Mouse (Mus musculus): ENCODE measurements around the gene Gls. TPM values are rescaled to one million over a fixed set of nuclear protein-coding genes. Genes with fewer than 3 reads are reported as not detected.
A peak's percentile ranks its signal among the peaks of the same experiment; 100 is the strongest.

The Gls gene
- total and polyA plus RNA-seq, 2 experiments from 2014 or later = 13.7 to 83.4 TPM

DNA sequence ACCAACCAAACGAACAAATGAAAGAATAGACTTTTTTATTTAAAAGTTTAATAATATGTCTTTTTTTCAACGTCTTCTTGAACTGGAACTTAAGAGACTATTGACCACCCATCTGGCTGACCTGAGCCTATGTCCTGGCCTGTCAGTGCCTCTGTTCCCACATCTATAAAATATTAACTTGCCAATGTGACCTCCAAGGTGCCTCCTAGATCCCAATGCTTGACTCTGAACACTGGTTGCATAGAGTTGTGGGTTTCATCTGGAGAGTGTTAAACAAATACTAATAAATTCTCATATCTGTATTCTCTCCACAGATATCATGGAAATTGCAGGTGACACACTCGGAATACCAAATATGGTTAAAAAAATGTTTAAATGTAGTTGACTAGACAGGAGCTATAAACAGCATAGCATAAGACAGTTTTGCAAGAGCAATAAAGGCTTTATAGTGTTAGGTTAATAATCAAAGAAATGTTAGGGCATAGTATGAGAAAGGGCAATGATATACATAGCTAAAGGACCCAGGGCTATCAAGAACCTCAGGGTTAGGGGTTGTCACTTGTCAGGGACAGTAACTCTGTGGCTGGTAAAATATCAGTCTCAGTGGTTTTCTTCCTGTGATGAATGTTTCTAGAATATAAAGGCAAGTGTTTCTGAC, 16.0 kb upstream of the Gls start:
- ATAC-seq (ENCODE audit: insufficient read depth, low read depth) (no peak), DNase-seq (ENCODE audit: low spot score) (no peak)
- TF ChIP-seq EP300 (IDR thresholded peaks at IDR 0.05; ENCODE audit: low read depth) = no peak
- TF ChIP-seq CTCF (IDR thresholded peaks at IDR 0.05; ENCODE audit: low read depth) = no peak
- H3K4me1 ChIP-seq (ENCODE audit: control insufficient read depth, insufficient read depth) = no peaks in the 10 kb centered on the region
- no peaks in the 10 kb centered on the region for H3K9me3 ChIP-seq (replicated peaks; ENCODE audit: control insufficient read depth, low read length)
- no peak overlapping the region for H3K9ac ChIP-seq (replicated peaks; ENCODE audit: low read depth, low read length)
- H3K4me2 ChIP-seq (ENCODE audit: low read depth, low read length) = no peak overlapping the region
- no peaks in the 10 kb centered on the region for H3K27me3 ChIP-seq (ENCODE audit: control insufficient read depth, insufficient read depth, low read length)
- H3K27ac ChIP-seq (ENCODE audit: low read depth) = no peak overlapping the region
- H3K36me3 ChIP-seq (replicated peaks; ENCODE audit: control insufficient read depth, insufficient read depth, low read length) = no peaks in the 10 kb centered on the region
- H3K4me3 ChIP-seq (ENCODE audit: low read depth, low read length) = no peak overlapping the region
- 85% methylated on average over 3 of the region's 3 CpGs for WGBS

DNA sequence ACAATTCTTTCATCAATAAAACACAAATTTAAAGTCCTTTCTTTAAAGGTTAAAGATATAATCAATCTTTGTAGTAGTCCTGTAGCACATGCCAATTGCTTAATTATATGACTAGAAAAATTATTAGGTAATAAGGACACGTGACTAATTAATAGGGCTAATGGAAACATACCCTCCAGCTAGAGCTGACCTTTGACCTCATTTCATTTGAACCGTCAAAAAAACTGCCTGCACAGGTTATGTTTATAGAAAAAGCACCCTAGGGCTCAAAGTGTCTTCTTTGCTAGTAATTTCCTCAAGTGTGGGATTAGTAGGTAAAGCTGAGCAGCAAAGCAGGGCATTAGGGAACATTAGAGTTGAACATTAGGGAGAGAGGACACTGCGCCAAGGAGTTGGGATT, 9.2 kb upstream of the Gls start:
- H3K9ac ChIP-seq (replicated peaks; ENCODE audit: low read depth, low read length) = no peak overlapping the region
- DNase-seq (ENCODE audit: low spot score) (no peak), ATAC-seq (ENCODE audit: insufficient read depth, low read depth) (no peak)
- no peaks in the 10 kb centered on the region for H3K27me3 ChIP-seq (ENCODE audit: control insufficient read depth, insufficient read depth, low read length)
- no peak overlapping the region for H3K4me2 ChIP-seq (ENCODE audit: low read depth, low read length)
- no peak overlapping the region for H3K27ac ChIP-seq (ENCODE audit: low read depth)
- H3K9me3 ChIP-seq (replicated peaks; ENCODE audit: control insufficient read depth, low read length) = no peaks in the 10 kb centered on the region
- H3K4me3 ChIP-seq (ENCODE audit: low read depth, low read length) = no peak overlapping the region
- no peak for TF ChIP-seq CTCF (IDR thresholded peaks at IDR 0.05; ENCODE audit: low read depth)
- H3K4me1 ChIP-seq (ENCODE audit: control insufficient read depth, insufficient read depth) = no peaks in the 10 kb centered on the region
- H3K36me3 ChIP-seq (replicated peaks; ENCODE audit: control insufficient read depth, insufficient read depth, low read length) = no peaks in the 10 kb centered on the region
- 74% methylated on average over 3 of the region's 3 CpGs for WGBS

- Histone ChIP-seq H3K4me3 (ENCODE audit: low read depth, low read length) (peak overlapping the region; percentile 81), H3K4me2 (ENCODE audit: low read depth, low read length) (peak overlapping the region; percentile 78), H3K36me3 (replicated peaks; ENCODE audit: control insufficient read depth, insufficient read depth, low read length) (no peaks in the 10 kb centered on the region), H3K27me3 (ENCODE audit: control insufficient read depth, insufficient read depth, low read length) (no peaks in the 10 kb centered on the region), H3K27ac (ENCODE audit: low read depth) (peak overlapping the region; percentile 96), H3K9me3 (replicated peaks; ENCODE audit: control insufficient read depth, low read length) (no peaks in the 10 kb centered on the region), H3K4me1 (ENCODE audit: control insufficient read depth, insufficient read depth) (peaks cover 20% of the 10 kb centered on the region), H3K9ac (replicated peaks; ENCODE audit: low read depth, low read length) (peak overlapping the region; percentile 85)
- no peak for DNase-seq (ENCODE audit: low spot score)
- WGBS = under 1% methylated on average over 40 of the region's 57 CpGs
- peak; percentile 59 for ATAC-seq (ENCODE audit: insufficient read depth, low read depth)
- no peak for TF ChIP-seq CTCF (IDR thresholded peaks at IDR 0.05; ENCODE audit: low read depth)
- TF ChIP-seq EP300 (IDR thresholded peaks at IDR 0.05; ENCODE audit: low read depth) = no peak
Measured at GRCm38 (mm10) chr1:52232766-52233140, 279 bp downstream of the Gls start.

GRCm38 (mm10) chr1:52231939-52232765, 880 bp downstream of the Gls start:
- ATAC-seq (ENCODE audit: insufficient read depth, low read depth) (peak; percentile 21), DNase-seq (ENCODE audit: low spot score) (peak; percentile 56)
- H3K4me1 ChIP-seq (ENCODE audit: control insufficient read depth, insufficient read depth) = peaks cover 20% of the 10 kb centered on the region
- H3K9me3 ChIP-seq (replicated peaks; ENCODE audit: control insufficient read depth, low read length) = no peaks in the 10 kb centered on the region
- H3K36me3 ChIP-seq (replicated peaks; ENCODE audit: control insufficient read depth, insufficient read depth, low read length) = no peaks in the 10 kb centered on the region
- peak overlapping the region; percentile 85 for H3K9ac ChIP-seq (replicated peaks; ENCODE audit: low read depth, low read length)
- H3K27ac ChIP-seq (ENCODE audit: low read depth) = peak overlapping the region; percentile 96
- H3K4me3 ChIP-seq (ENCODE audit: low read depth, low read length) = peak overlapping the region; percentile 81
- TF ChIP-seq CTCF (IDR thresholded peaks at IDR 0.05; ENCODE audit: low read depth) = no peak
- no peak for TF ChIP-seq EP300 (IDR thresholded peaks at IDR 0.05; ENCODE audit: low read depth)
- peak overlapping the region; percentile 78 for H3K4me2 ChIP-seq (ENCODE audit: low read depth, low read length)
- no peaks in the 10 kb centered on the region for H3K27me3 ChIP-seq (ENCODE audit: control insufficient read depth, insufficient read depth, low read length)
- under 1% methylated on average over 63 of the region's 69 CpGs for WGBS

GRCm38 (mm10) chr1:52230404-52230803, 2.6 kb downstream of the Gls start:
- no peak overlapping the region for H3K27ac ChIP-seq (ENCODE audit: low read depth)
- H3K4me1 ChIP-seq (ENCODE audit: control insufficient read depth, insufficient read depth) = peaks cover 20% of the 10 kb centered on the region
- DNase-seq (ENCODE audit: low spot score) (no peak), ATAC-seq (ENCODE audit: insufficient read depth, low read depth) (no peak)
- H3K9me3 ChIP-seq (replicated peaks; ENCODE audit: control insufficient read depth, low read length) = no peaks in the 10 kb centered on the region
- no peaks in the 10 kb centered on the region for H3K27me3 ChIP-seq (ENCODE audit: control insufficient read depth, insufficient read depth, low read length)
- H3K9ac ChIP-seq (replicated peaks; ENCODE audit: low read depth, low read length) = no peak overlapping the region
- H3K36me3 ChIP-seq (replicated peaks; ENCODE audit: control insufficient read depth, insufficient read depth, low read length) = no peaks in the 10 kb centered on the region
- 0 out of 2 replicates have a peak overlapping the region, but pooled peaks have one; percentile 5 for H3K4me3 ChIP-seq (ENCODE audit: low read depth, low read length)
- peak overlapping the region; percentile 78 for H3K4me2 ChIP-seq (ENCODE audit: low read depth, low read length)
- no peak for TF ChIP-seq EP300 (IDR thresholded peaks at IDR 0.05; ENCODE audit: low read depth)
- no peak for TF ChIP-seq CTCF (IDR thresholded peaks at IDR 0.05; ENCODE audit: low read depth)
- WGBS = 46% methylated on average over 1 of the region's 1 CpGs

All from heart, postnatal 0 days (tissue).